8 mouse cellular contexts compared by ENCODE assay signal in the genomic region with DNA sequence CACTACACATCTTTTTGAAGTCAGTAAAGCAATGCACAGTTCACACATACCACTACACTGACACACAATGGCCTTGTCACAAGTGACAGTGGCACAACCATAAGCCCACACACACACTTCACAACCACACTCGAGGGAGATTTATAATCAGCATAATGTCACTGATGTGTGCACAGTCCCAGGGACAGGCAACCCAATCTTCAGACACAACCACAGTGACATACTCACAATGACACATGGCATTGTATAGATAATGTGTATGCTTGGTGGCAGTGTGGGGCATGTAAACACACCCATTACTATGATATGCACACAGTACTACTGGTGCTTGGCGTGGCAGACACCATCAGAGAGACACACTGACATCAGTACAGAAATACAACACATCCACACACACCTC. TPM values are rescaled to one million over a fixed set of nuclear protein-coding genes. Genes with fewer than 3 reads are reported as not detected.
DNase-seq lines count a peak whose midpoint lies in the region; ATAC-seq and TF ChIP-seq lines count a peak whose summit lies in the region.

No protein-coding gene starts in this region.

- peak overlapping the region; percentile 79 for H3K27ac ChIP-seq in heart, embryonic 16.5 days (ENCODE audit: low read length)
- H3K27ac ChIP-seq in ES-Bruce4 (ENCODE audit: insufficient read depth, low read length), result peak overlapping the region; percentile 5
- peak overlapping the region; percentile 99 for H3K27ac ChIP-seq in embryonic fibroblast, embryonic 13.5 days (ENCODE audit: insufficient read depth, low read length)
- peak overlapping the region; percentile 99 for H3K27ac ChIP-seq in liver, embryonic 15.5 days (replicated peaks)

- H3K4me3 ChIP-seq in heart, embryonic 16.5 days (ENCODE audit: low read length), result no peak overlapping the region
- no peak overlapping the region for H3K4me3 ChIP-seq in ES-Bruce4 (ENCODE audit: low read depth, low read length)
- H3K4me3 ChIP-seq in embryonic fibroblast, embryonic 13.5 days (ENCODE audit: insufficient read depth, low read length), result no peak overlapping the region
- H3K4me3 ChIP-seq in liver, embryonic 15.5 days (replicated peaks), result peak overlapping the region; percentile 63

- no peak for TF ChIP-seq CTCF in ES-Bruce4 (IDR thresholded peaks at IDR 0.05; ENCODE audit: low read depth, low read length)
- no peak for TF ChIP-seq CTCF in embryonic fibroblast, embryonic 13.5 days (IDR thresholded peaks at IDR 0.05; ENCODE audit: borderline replicate concordance, insufficient read depth, low read length)

- no peak for TF ChIP-seq POLR2A in ES-Bruce4 (IDR thresholded peaks at IDR 0.05; ENCODE audit: insufficient read depth, low read length)
- TF ChIP-seq POLR2A in embryonic fibroblast, embryonic 13.5 days (IDR thresholded peaks at IDR 0.05; ENCODE audit: low read depth, low read length), result no peak

- H3K27me3 ChIP-seq in heart, embryonic 16.5 days (ENCODE audit: control insufficient read depth, insufficient read depth, low read length), result no peaks in the 10 kb centered on the region
- no peaks in the 10 kb centered on the region for H3K27me3 ChIP-seq in ES-Bruce4 (ENCODE audit: control insufficient read depth, insufficient read depth, low read length, poor library complexity, severe bottlenecking)
- peaks cover 37% of the 10 kb centered on the region for H3K27me3 ChIP-seq in liver, embryonic 15.5 days

- 33% methylated on average over 2 of the region's 2 CpGs for WGBS in heart, embryonic 16.5 days
- 14% methylated on average over 2 of the region's 2 CpGs for WGBS in liver, embryonic 15.5 days (ENCODE audit: insufficient replicate concordance)

- DNase-seq in heart, postnatal 4 days, result no peak
- no peak for DNase-seq in retina, embryonic 14.5 days (ENCODE audit: low spot score)
- no peak for DNase-seq in gastrocnemius, postnatal 10 days
- DNase-seq in left cerebral cortex, postnatal 25 days (ENCODE audit: low spot score in 2 of 2), result no peak

- no peaks in the 10 kb centered on the region for H3K9me3 ChIP-seq in heart, embryonic 16.5 days (replicated peaks; ENCODE audit: control insufficient read depth, low read length)
- H3K9me3 ChIP-seq in ES-Bruce4 (replicated peaks; ENCODE audit: control insufficient read depth, insufficient read depth, low read length, poor library complexity, severe bottlenecking), result no peaks in the 10 kb centered on the region
- no peaks in the 10 kb centered on the region for H3K9me3 ChIP-seq in liver, embryonic 15.5 days (replicated peaks)

- no peak overlapping the region for H3K9ac ChIP-seq in heart, embryonic 16.5 days (ENCODE audit: low read length)
- no peak overlapping the region for H3K9ac ChIP-seq in ES-Bruce4 (ENCODE audit: low read depth, poor library complexity, severe bottlenecking)
- H3K9ac ChIP-seq in liver, embryonic 15.5 days, result peak overlapping the region; percentile 61

- peaks cover 27% of the 10 kb centered on the region for H3K4me1 ChIP-seq in heart, embryonic 16.5 days (ENCODE audit: control insufficient read depth, insufficient read depth, low read length)
- H3K4me1 ChIP-seq in ES-Bruce4 (ENCODE audit: control insufficient read depth, insufficient read depth, low read length), result peaks cover 1% of the 10 kb centered on the region
- peaks cover 13% of the 10 kb centered on the region for H3K4me1 ChIP-seq in embryonic fibroblast, embryonic 13.5 days (ENCODE audit: control insufficient read depth, insufficient read depth, low read length)
- H3K4me1 ChIP-seq in liver, embryonic 15.5 days (replicated peaks), result peaks cover 52% of the 10 kb centered on the region

- peak overlapping the region; percentile 77; the same call in 1 of the 2 replicates for H3K4me2 ChIP-seq in heart, embryonic 16.5 days (ENCODE audit: low read depth, low read length)
- peak overlapping the region; percentile 96 for H3K4me2 ChIP-seq in liver, embryonic 15.5 days

- intact Hi-C loops in left cerebral cortex, postnatal 25 days (cut with DNase I), result loop anchor here (10.0 kb wide), 1 partner anchor 319 kb away; a partner anchor contains a TSS

- ATAC-seq in heart, embryonic 16.5 days (replicated peaks; ENCODE audit: extremely low read depth, insufficient read depth, low FRiP score), result no peak
- ATAC-seq in liver, embryonic 15.5 days (ENCODE audit: insufficient read depth), result peak; percentile 45

- no peaks in the 10 kb centered on the region for H3K36me3 ChIP-seq in heart, embryonic 16.5 days (ENCODE audit: control insufficient read depth, insufficient read depth)
- H3K36me3 ChIP-seq in ES-Bruce4 (ENCODE audit: control insufficient read depth, insufficient read depth, low read length, poor library complexity, severe bottlenecking), result no peaks in the 10 kb centered on the region
- no peaks in the 10 kb centered on the region for H3K36me3 ChIP-seq in liver, embryonic 15.5 days (replicated peaks)

- TF ChIP-seq EP300 in ES-Bruce4 (IDR thresholded peaks at IDR 0.05; ENCODE audit: insufficient read depth, low read depth, low read length), result no peak

RNA-seq across cellular contexts. Expression of a gene that starts 9.6 kb away (rescaled TPM):
- polyA plus RNA-seq in heart, embryonic 16.5 days (2015; fragmentation: Nextera tagmentation; extraction: Ambion mirVana), result 12.0 and 15.2 TPM in 2 replicates
- total RNA-seq in heart, postnatal 4 days (2021), result 10 to 100 TPM; 39.4 to 43.1 TPM
- 86.6 and 104 TPM in 2 replicates for polyA plus RNA-seq in ES-Bruce4 (2011; ENCODE audit: insufficient read depth, insufficient read length, low read depth, missing spikeins)
- 66.0 and 70.9 TPM in 2 replicates for polyA plus RNA-seq in embryonic fibroblast, embryonic 13.5 days (2011; ENCODE audit: insufficient read length, low read depth, missing spikeins)
- 10.3 and 12.3 TPM in 2 replicates for polyA plus RNA-seq in liver, embryonic 15.5 days (2015; fragmentation: Nextera tagmentation; extraction: Ambion mirVana)
- 10 to 100 TPM; 34.0 to 47.6 TPM for total RNA-seq in gastrocnemius, postnatal 10 days (2021)
- 10 to 100 TPM; 81.6 to 86.9 TPM for total RNA-seq in left cerebral cortex, postnatal 25 days (2021)

RNA-seq across cellular contexts. Expression of a gene that starts 12.0 kb away (rescaled TPM):
- 5.7 and 6.8 TPM in 2 replicates for polyA plus RNA-seq in heart, embryonic 16.5 days (2015; fragmentation: Nextera tagmentation; extraction: Ambion mirVana)
- total RNA-seq in heart, postnatal 4 days (2021), result 1 to 10 TPM; 7.0 to 9.0 TPM
- 38.5 and 38.7 TPM in 2 replicates for polyA plus RNA-seq in ES-Bruce4 (2011; ENCODE audit: insufficient read depth, insufficient read length, low read depth, missing spikeins)
- polyA plus RNA-seq in embryonic fibroblast, embryonic 13.5 days (2011; ENCODE audit: insufficient read length, low read depth, missing spikeins), result 15.8 and 19.9 TPM in 2 replicates
- polyA plus RNA-seq in liver, embryonic 15.5 days (2015; fragmentation: Nextera tagmentation; extraction: Ambion mirVana), result 4.1 and 5.9 TPM in 2 replicates
- total RNA-seq in gastrocnemius, postnatal 10 days (2021), result 1 to 10 TPM; 4.6 to 6.1 TPM
- 10 to 100 TPM in 1 of 2 experiments, 1 to 10 TPM in 1; 9.2 to 10.9 TPM for total RNA-seq in left cerebral cortex, postnatal 25 days (2021)

RNA-seq across cellular contexts. Expression of a gene that starts 22.7 kb away (rescaled TPM):
- 6.9 and 9.0 TPM in 2 replicates for polyA plus RNA-seq in heart, embryonic 16.5 days (2015; fragmentation: Nextera tagmentation; extraction: Ambion mirVana)
- 10 to 100 TPM; 12.5 to 13.6 TPM for total RNA-seq in heart, postnatal 4 days (2021)
- 3.3 and 4.6 TPM in 2 replicates for polyA plus RNA-seq in ES-Bruce4 (2011; ENCODE audit: insufficient read depth, insufficient read length, low read depth, missing spikeins)
- polyA plus RNA-seq in embryonic fibroblast, embryonic 13.5 days (2011; ENCODE audit: insufficient read length, low read depth, missing spikeins), result 11.1 and 11.6 TPM in 2 replicates
- 4.4 and 5.4 TPM in 2 replicates for polyA plus RNA-seq in liver, embryonic 15.5 days (2015; fragmentation: Nextera tagmentation; extraction: Ambion mirVana)
- 10 to 100 TPM; 11.0 to 11.7 TPM for total RNA-seq in gastrocnemius, postnatal 10 days (2021)
- 10 to 100 TPM; 32.5 to 34.8 TPM for total RNA-seq in left cerebral cortex, postnatal 25 days (2021)

RNA-seq across cellular contexts. Expression of a gene that starts 36.8 kb away (rescaled TPM):
- polyA plus RNA-seq in heart, embryonic 16.5 days (2015; fragmentation: Nextera tagmentation; extraction: Ambion mirVana), result 2.6 and 3.2 TPM in 2 replicates
- 1 to 10 TPM; 1.8 to 1.9 TPM for total RNA-seq in heart, postnatal 4 days (2021)
- not detected in 2 replicates for polyA plus RNA-seq in ES-Bruce4 (2011; ENCODE audit: insufficient read depth, insufficient read length, low read depth, missing spikeins)
- 0.60 and 5.3 TPM in 2 replicates for polyA plus RNA-seq in embryonic fibroblast, embryonic 13.5 days (2011; ENCODE audit: insufficient read length, low read depth, missing spikeins)
- 3.5 and 3.6 TPM in 2 replicates for polyA plus RNA-seq in liver, embryonic 15.5 days (2015; fragmentation: Nextera tagmentation; extraction: Ambion mirVana)
- total RNA-seq in gastrocnemius, postnatal 10 days (2021), result 1 to 10 TPM; 3.2 to 3.3 TPM
- total RNA-seq in left cerebral cortex, postnatal 25 days (2021), result 1 to 10 TPM in 1 of 2 experiments, under 1 TPM in 1; 0.78 to 2.2 TPM

RNA-seq across cellular contexts. Expression of a gene that starts 52.2 kb away (rescaled TPM):
- polyA plus RNA-seq in heart, embryonic 16.5 days (2015; fragmentation: Nextera tagmentation; extraction: Ambion mirVana), result 0.76 and 0.88 TPM in 2 replicates
- total RNA-seq in heart, postnatal 4 days (2021), result under 1 TPM; 0.45 to 0.50 TPM
- polyA plus RNA-seq in ES-Bruce4 (2011; ENCODE audit: insufficient read depth, insufficient read length, low read depth, missing spikeins), result not detected in 2 replicates
- 0.19 TPM in 1 of 2 replicates, not detected in the other for polyA plus RNA-seq in embryonic fibroblast, embryonic 13.5 days (2011; ENCODE audit: insufficient read length, low read depth, missing spikeins)
- 0.89 and 1.0 TPM in 2 replicates for polyA plus RNA-seq in liver, embryonic 15.5 days (2015; fragmentation: Nextera tagmentation; extraction: Ambion mirVana)
- under 1 TPM; 0.16 to 0.41 TPM for total RNA-seq in gastrocnemius, postnatal 10 days (2021)
- total RNA-seq in left cerebral cortex, postnatal 25 days (2021), result under 1 TPM; 0.71 to 0.87 TPM

Comparison
In these comparisons a context has a peak if more than half of its experiments do, and no peak if none do; other contexts are left out.
1. H3K27ac ChIP-seq: peak in every context shown above with its lines; median percentile 99 in embryonic fibroblast, embryonic 13.5 days; 99 in liver, embryonic 15.5 days; 79 in heart, embryonic 16.5 days; 5 in ES-Bruce4.